Mouse (Mus musculus) splenic B cell, adult 2 months (primary cell): ENCODE measurements around the gene Dhrs1.

Source experiments
- DNase-seq: peaks from one replicate; pipeline ENCODE4 v3.0.0-alpha.2; 2011; ENCODE audit warnings: low read depth, low spot score
- H3K27me3 ChIP-seq: 2 replicates; pipeline ENCODE4 v1.6.1; 2012; ENCODE audit warnings: mild to moderate bottlenecking, low read length, moderate library complexity, mixed read lengths; ENCODE audit not compliant: control insufficient read depth, poor library complexity, insufficient read depth, severe bottlenecking
- H3K36me3 ChIP-seq: 2 replicates; pipeline ENCODE4 v1.6.1; 2012; ENCODE audit warnings: mild to moderate bottlenecking, low read length, moderate library complexity, mixed read lengths; ENCODE audit not compliant: control insufficient read depth, poor library complexity, insufficient read depth, severe bottlenecking

Dhrs1 gene

GRCm38 (mm10) chr14:55720666-55721065 is 24.8 kb downstream of the Dhrs1 start:
- no peak for DNase-seq
- Histone ChIP-seq H3K36me3 (peaks cover 25% of the 10 kb centered on the region), H3K27me3 (no peaks in the 10 kb centered on the region)

- DNase-seq: no peak
- Histone ChIP-seq H3K27me3 (no peaks in the 10 kb centered on the region), H3K36me3 (peaks cover 25% of the 10 kb centered on the region)
These were observed 25.8 kb downstream of the Dhrs1 start for GRCm38 (mm10) chr14:55719737-55720136.

GRCm38 (mm10) chr14:55716884-55717283 is 28.6 kb downstream of the Dhrs1 start:
- no peak for DNase-seq
- peaks cover 25% of the 10 kb centered on the region for H3K36me3 ChIP-seq
- H3K27me3 ChIP-seq: no peaks in the 10 kb centered on the region; the same call in 1 of the 2 replicates

GRCm38 (mm10) chr14:55716271-55716670 is 29.2 kb downstream of the Dhrs1 start:
- Histone ChIP-seq H3K36me3 (peaks cover 25% of the 10 kb centered on the region), H3K27me3 (no peaks in the 10 kb centered on the region; the same call in 1 of the 2 replicates)
- no peak for DNase-seq

GRCm38 (mm10) chr14:55714893-55715292 is 30.6 kb downstream of the Dhrs1 start:
- no peaks in the 10 kb centered on the region; the same call in 1 of the 2 replicates for H3K27me3 ChIP-seq
- peaks cover 23% of the 10 kb centered on the region for H3K36me3 ChIP-seq
- no peak for DNase-seq

- H3K36me3 ChIP-seq: peaks cover 14% of the 10 kb centered on the region
- DNase-seq: no peak
- no peaks in the 10 kb centered on the region; the same call in 1 of the 2 replicates for H3K27me3 ChIP-seq
These were observed 31.8 kb downstream of the Dhrs1 start, which contains the start of gene Tgm1 for GRCm38 (mm10) chr14:55713729-55714122. Gene Tgm1 (minus strand): TSS chr14:55713926.

- Histone ChIP-seq H3K36me3 (peaks cover 8% of the 10 kb centered on the region), H3K27me3 (no peaks in the 10 kb centered on the region; the same call in 1 of the 2 replicates)
- no peak for DNase-seq
These were observed 32.3 kb downstream of the Dhrs1 start for GRCm38 (mm10) chr14:55713007-55713728.

GRCm38 (mm10) chr14:55711786-55712185 is 33.7 kb downstream of the Dhrs1 start:
- Histone ChIP-seq H3K27me3 (no peaks in the 10 kb centered on the region; the same call in 1 of the 2 replicates), H3K36me3 (peaks cover 1% of the 10 kb centered on the region; the same call in 1 of the 2 replicates)
- DNase-seq: no peak

GRCm38 (mm10) chr14:55709509-55709908 is 36.0 kb downstream of the Dhrs1 start:
- H3K36me3 ChIP-seq: no peaks in the 10 kb centered on the region
- DNase-seq: no peak

GRCm38 (mm10) chr14:55707397-55707796 is 38.1 kb downstream of the Dhrs1 start:
- DNase-seq: no peak
- no peaks in the 10 kb centered on the region for H3K27me3 ChIP-seq

More at GRCm38 (mm10) chr14:55709509-55709908, 36.0 kb downstream of the Dhrs1 start:
- H3K27me3 ChIP-seq: no peaks in the 10 kb centered on the region; the same call in 1 of the 2 replicates

GRCm38 (mm10) chr14:55706051-55706600 is 39.4 kb downstream of the Dhrs1 start:
- no peak for DNase-seq
- no peaks in the 10 kb centered on the region for H3K36me3 ChIP-seq
- no peaks in the 10 kb centered on the region for H3K27me3 ChIP-seq

More at GRCm38 (mm10) chr14:55707397-55707796, 38.1 kb downstream of the Dhrs1 start:
- no peaks in the 10 kb centered on the region for H3K36me3 ChIP-seq

GRCm38 (mm10) chr14:55702761-55703160 is 42.7 kb downstream of the Dhrs1 start:
- no peak for DNase-seq
- H3K27me3 ChIP-seq: no peaks in the 10 kb centered on the region
- H3K36me3 ChIP-seq: no peaks in the 10 kb centered on the region

GRCm38 (mm10) chr14:55701131-55701530 is 44.4 kb downstream of the Dhrs1 start:
- DNase-seq: no peak
- Histone ChIP-seq H3K36me3 (no peaks in the 10 kb centered on the region), H3K27me3 (no peaks in the 10 kb centered on the region)

- DNase-seq: peak; percentile 29
- H3K27me3 ChIP-seq: no peaks in the 10 kb centered on the region
These were observed 48.3 kb downstream of the Dhrs1 start for GRCm38 (mm10) chr14:55697226-55697625.

GRCm38 (mm10) chr14:55689433-55689832 is 56.1 kb downstream of the Dhrs1 start:
- no peaks in the 10 kb centered on the region for H3K27me3 ChIP-seq
- H3K36me3 ChIP-seq: no peaks in the 10 kb centered on the region
- DNase-seq: no peak

More at GRCm38 (mm10) chr14:55697226-55697625, 48.3 kb downstream of the Dhrs1 start:
- no peaks in the 10 kb centered on the region for H3K36me3 ChIP-seq
